Mouse (Mus musculus): ENCODE data around the gene B3gntl1. TPM values are rescaled to one million over a fixed set of nuclear protein-coding genes. Genes with fewer than 3 reads are reported as not detected.

The B3gntl1 gene
- total RNA-seq, 1 experiment from 2014 or later, result 16.2 TPM

DNA sequence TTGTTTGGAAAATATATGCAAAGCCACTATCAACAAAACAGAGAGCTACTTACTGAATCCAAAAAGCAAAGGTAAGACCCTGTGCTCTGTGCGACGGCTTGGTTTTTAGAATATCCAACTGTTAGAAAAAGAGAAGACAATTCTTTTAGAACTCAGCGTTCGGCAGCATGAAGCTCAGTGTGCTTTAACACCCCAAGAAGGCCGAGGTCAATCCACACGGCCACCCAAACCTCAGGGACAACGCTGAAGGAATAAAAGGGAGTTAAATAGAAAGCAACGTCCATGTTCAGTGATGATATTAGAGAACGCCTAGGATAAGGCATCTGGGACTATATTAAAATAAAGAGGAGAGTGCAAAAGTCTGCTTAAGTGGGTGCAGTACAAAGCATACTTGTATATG, 21.4 kb downstream of the B3gntl1 start:
- no peak for ATAC-seq (replicated peaks; ENCODE audit: low read depth, poor library complexity, severe bottlenecking)

DNA sequence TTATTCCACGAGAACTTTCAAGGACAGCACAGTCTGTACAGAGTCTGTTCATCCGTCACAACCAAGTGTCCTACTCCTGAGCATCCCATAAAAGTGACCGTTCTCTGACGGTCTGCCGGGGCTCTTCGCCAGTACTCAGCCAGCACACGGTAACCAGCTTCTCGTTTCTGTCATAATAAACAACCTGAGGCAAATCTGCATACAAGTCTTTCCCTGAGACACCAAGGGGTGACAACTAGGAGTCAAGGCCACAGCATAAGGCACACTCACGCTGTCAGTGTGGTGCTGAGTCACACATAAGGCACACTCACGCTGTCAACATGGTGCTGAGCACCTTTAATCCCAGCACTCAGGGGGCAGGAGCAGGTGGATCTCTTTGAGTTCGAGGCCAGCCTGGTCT, 22.3 kb downstream of the B3gntl1 start:
- ATAC-seq (replicated peaks; ENCODE audit: low read depth, poor library complexity, severe bottlenecking), result no peak

DNA sequence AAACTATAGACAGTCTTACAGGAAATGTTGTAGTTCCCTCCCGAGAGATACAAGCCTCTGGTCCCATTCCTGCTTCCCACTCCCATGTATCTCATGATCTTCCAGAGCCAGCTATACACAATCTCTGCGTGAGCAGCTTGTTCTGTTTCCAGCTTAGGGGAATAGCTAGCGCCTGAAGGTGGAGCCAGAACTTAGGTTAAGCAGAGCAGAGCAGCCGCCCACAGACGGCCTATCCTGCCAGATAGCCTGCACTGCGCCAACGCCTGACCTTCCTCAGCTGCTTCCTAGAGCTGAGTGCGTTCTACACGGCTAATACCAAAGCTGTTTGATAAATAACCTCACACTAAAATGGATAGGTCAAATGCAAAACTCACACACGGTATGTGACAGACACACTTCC, 23.1 kb downstream of the B3gntl1 start:
- 0 out of 2 replicates have a peak, but pooled peaks have one; percentile 25 for ATAC-seq (replicated peaks; ENCODE audit: low read depth, poor library complexity, severe bottlenecking)

DNA sequence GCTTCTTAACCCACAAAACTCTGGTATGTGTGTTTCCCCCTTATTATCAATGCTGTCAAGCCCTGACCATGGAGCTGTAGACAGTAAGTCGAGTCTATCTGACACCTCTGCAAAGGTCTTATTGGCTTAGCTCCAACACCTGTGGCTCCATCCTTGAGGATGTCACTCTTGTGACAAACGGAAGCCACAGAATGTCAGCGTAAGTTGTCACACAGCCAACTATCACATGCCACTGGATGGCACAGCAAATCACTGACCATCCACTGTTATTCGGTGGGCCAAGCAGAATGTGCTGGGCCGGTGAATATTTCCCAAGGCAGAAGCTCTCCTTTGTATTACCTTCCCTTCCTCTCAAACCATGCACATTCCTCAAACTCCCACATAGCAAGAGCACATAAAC, 24.8 kb downstream of the B3gntl1 start:
- ATAC-seq (replicated peaks; ENCODE audit: low read depth, poor library complexity, severe bottlenecking), result no peak

DNA sequence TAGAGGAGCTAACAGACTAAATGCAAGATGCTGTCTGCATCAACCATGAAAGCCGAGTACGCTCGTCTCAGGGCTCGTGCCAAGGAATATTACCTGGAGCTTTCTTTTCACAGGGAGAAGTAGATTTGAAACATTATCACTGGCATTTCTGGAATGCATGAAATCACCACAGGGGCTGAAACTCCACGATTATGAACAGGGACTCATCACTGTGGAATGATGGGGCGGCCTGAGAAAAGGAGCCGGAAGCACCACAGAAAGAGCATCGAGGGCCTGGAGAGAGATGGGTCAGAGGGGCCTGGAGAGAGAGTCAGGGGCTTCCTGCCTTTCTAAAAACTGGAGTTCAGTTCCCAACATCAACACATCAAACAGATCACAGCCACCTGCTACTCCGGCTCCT, 25.6 kb downstream of the B3gntl1 start:
- no peak for ATAC-seq (replicated peaks; ENCODE audit: low read depth, poor library complexity, severe bottlenecking)

DNA sequence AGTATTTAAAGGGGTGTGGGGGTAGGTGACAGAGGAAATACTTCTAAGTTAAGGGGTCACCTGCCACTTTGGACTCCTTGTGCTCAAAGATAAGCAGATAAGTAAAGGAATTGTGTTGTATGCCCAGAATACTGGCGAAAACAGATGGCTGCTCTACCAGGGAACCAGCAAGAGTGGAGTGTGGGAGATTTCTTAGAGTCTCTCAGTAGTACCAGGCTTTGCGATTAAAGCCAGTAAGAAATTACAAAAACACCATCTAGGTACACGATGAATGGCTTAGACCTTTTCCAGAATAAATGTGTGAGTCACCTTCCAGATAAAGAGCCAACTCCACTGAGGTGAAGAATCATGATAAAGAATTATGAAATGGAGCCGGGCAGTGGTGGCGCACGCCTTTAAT, 27.6 kb downstream of the B3gntl1 start:
- ATAC-seq (replicated peaks; ENCODE audit: low read depth, poor library complexity, severe bottlenecking), result no peak

DNA sequence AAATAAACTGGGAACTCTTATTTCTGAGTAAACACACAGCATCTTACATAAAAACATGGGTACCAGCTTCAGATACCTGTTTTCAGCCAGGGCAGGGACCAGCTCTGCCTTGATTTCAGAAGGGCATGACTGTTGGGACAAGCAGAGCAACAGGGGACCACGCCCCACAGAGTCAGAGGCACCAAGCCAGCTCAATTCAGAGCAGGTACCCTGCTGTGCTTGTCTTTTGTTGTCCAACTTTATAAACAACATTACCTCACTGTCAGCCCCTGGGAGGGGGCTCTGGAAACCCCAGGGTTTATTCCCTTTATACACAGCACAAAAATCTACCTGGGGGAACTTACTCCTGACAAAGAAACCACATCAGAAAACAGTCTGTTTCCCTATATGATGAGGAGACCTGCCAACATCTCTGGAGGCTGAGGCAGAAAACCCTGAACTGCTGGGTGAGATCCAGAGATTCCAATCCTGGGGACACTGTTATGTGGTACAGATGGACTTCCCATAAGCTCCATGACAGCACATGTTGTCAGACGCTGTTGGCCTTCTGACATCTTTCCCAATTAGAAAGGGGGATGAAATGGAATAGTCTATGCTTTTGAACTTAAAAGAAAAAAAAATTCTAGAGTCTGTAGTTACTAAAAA, 31.3 kb downstream of the B3gntl1 start:
- ATAC-seq (replicated peaks; ENCODE audit: low read depth, poor library complexity, severe bottlenecking), result no peak

DNA sequence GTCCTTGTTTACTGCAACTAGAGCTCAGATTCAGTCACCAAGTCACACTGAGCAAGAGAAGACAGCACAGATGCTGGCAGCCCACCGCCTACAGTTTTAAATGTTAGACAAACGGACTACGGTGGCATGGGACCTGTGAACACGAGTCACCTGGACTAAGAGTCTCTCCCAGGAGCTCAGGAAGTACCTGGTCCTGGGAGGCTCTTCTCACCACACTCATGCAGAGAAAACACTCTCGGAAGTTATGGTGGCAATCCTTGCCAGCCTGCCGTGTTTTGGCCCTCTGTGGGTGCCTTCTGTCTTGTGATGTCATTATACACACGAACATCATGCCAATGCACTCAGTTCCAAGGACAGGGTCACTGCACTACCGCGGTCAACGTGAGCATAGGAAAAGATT, 36.3 kb downstream of the B3gntl1 start:
- no peak for ATAC-seq (replicated peaks; ENCODE audit: low read depth, poor library complexity, severe bottlenecking)

DNA sequence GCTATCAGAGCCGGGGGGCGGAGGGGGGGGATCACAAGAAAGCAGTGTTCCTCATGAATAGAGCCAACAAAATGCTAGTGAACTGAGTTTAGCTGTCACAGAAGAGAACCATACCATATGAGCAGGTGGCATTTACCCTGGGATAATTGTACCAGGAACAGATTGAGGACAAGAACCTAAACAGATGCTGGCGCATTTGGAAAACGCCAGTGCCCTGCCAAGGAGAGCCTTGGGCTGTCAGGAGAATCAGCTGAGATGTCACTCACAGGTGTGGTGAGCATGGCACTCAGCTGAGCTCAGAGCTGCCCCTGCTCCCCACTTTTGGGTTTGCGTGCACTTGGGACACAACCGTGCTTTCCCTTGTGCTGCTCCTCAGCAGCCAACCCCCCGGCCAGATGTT, 41.5 kb downstream of the B3gntl1 start:
- no peak for ATAC-seq (replicated peaks; ENCODE audit: low read depth, poor library complexity, severe bottlenecking)

DNA sequence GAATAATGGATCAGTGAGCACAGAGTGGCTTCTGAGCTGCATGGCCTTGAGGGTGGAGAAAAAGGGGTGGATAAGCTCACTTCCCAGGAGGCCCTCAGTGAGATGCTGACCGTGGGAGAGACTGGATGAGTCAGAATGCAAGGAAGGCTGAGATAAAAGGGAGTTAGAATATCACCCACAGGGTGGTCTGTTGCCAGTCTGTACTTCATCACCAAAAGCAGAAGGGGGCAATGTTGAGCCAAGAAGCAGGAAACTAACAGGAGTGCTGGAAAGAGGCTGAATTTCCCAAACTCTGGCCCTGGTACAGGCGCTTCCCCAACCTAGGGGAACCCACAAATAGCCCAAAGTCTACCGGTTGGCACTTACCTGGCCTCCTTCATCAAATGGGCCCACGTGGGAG, 42.5 kb downstream of the B3gntl1 start:
- ATAC-seq (replicated peaks; ENCODE audit: low read depth, poor library complexity, severe bottlenecking), result 0 out of 2 replicates have a peak, but pooled peaks have one; percentile 39

DNA sequence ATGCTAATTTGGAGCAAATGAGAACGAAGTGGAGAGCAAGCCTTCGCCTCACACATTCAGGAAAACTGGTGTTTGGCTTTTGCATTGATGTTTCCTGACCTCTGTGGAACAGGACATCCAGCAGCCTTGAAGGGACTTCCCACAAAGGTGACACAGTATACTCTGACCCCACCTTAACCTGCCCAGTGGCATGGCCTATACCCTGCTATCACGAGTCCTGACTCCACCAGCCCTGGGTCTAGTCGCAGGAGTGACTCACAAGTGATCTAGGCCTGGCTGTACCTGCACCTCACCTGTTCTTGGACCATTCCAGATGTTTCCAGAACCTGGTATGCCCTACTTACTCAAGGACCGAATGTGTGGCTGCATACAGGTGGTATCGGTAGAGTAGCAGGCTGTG, 43.4 kb downstream of the B3gntl1 start:
- ATAC-seq (replicated peaks; ENCODE audit: low read depth, poor library complexity, severe bottlenecking), result no peak

DNA sequence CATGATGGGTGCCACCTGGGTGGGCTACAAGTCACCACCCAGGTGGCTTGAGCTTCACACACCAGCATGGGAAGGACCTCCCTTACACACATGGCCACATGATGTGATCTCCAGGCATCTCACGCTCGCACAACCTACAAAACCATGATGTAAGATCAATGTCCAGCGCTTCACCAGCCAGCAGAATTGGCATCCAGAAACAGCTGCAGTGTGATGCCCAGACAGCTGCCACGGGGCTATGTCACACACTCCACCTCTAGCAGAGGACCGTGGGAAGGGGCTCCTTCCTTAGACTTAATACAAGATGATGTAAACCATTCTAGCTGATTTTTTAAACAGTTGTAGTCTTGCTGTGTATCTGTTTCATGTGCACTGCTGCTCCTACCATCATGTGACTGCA, 45.4 kb downstream of the B3gntl1 start:
- ATAC-seq (replicated peaks; ENCODE audit: low read depth, poor library complexity, severe bottlenecking), result no peak

DNA sequence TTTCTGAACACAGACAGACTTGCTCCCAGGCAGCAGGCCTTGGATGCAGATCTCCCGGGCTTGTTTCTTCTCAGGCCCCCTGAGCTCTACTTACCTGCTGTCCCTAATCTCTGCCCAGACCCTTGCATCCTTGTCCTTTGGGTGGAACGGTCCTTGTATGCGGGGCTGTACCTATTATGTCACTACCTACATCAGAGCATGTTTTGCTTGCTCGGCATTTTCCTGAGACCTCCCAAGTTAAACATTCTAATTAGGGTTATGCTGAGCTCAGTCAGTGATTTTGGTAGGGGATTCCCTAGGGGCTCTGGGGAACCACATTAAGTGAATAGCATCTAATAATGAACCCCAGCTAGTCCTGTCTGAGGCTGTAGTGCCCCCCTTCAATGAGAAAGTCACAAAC, 47.9 kb downstream of the B3gntl1 start:
- ATAC-seq (replicated peaks; ENCODE audit: low read depth, poor library complexity, severe bottlenecking), result no peak

DNA sequence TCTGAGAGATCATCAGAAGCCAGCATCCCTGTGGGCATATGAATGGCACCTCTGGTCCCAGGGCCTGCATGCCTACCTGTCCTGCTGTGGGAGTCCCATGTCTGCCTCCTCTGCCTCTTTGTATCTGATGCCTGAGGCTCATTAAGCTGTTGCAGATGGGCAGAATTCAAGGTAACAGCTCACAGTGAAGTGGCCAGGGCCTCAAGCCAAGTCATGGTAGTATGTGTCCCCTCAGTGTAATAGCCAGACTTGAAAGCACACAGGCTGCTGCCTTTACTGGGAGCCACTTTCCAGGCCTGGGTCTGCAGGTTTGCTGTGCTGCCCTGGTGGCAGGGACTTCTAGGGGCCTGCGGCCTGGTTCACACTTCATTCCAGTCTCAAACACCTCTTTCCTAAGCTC, 55.6 kb downstream of the B3gntl1 start:
- ATAC-seq (replicated peaks; ENCODE audit: low read depth, poor library complexity, severe bottlenecking), result no peak

DNA sequence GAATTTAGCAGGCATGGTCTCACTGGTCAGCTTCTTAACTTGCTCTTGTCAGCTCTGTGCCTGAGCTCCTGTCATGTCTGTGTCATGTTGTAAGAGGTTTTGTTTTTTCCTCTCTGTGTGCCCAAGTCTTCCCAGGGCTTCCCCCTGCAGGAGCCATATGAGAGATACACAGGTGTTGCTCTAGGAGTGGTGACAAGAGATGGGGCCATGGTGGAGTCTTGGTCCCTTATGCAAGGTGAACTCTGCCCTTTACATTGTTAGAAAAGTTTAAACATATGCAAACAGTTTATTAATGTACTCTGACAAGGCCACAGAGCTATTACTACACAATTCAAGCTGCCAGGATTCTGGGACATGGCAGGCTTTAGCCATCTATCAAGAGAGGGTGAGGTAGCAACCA, 56.5 kb downstream of the B3gntl1 start:
- no peak for ATAC-seq (replicated peaks; ENCODE audit: low read depth, poor library complexity, severe bottlenecking)

DNA sequence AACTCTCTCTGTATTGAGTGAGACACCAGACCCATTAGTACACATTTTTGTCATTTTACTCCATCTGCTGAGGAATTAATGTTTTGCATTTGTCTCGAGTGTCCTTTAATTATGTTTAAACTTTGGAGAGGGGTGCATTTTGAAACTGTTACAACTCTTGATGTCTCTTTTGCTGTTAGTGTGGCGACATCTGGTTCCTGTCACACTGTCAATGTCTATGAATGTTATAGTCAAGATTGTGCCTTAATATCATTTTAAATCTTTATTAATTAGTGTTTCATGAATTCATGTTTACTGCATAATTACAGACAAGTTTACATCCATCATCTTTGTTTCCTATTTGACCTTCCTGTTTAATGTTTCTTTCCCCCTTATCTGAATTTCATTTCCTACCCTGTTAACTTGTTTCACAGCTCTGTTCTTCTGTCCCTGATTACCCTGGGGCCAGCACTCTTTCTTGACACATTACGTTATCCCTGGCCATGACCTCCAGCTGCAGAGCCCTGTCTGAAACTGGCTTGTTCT, 56.9 kb downstream of the B3gntl1 start:
- ATAC-seq (replicated peaks; ENCODE audit: low read depth, poor library complexity, severe bottlenecking), result no peak

DNA sequence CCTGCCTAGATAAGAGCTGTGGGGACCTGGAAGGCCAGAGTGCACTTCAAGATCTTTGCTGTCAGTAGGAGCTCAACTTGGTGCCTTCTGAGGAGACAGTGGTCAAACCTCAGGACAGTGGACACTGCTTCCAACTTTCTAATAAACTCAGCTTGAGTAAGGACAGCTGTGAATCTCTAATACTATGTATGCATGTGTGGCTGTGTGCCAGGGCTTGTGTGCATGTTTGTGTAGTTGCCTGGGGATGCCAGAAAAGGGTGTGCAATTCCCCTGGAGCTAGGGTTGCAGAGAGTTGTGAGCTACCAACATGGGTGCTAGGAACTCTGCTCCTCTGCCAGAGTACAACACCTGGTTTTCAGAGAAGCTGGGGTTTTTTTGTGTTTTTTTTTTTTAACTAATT, 62.0 kb downstream of the B3gntl1 start:
- ATAC-seq (replicated peaks; ENCODE audit: low read depth, poor library complexity, severe bottlenecking), result no peak

DNA sequence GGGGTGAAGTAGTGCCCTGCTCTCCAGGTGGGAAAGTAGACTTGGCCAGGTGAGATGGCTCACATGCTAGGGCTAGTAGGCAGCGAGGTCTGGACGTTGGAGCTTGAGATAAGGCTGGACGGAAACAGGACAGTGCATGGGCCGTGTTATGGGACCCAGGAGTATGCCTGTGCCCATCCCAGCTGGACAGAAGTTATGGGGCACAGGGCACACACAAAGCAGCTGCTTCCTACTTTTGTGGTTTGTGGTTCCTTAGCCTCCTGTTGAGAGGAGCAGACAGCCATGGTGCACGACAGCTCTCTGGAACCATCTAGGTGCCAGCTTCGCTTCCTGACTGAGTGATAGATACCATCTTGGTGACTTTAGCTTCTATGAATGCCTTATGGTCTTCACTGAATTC, 67.3 kb downstream of the B3gntl1 start:
- peak; percentile 80 for ATAC-seq (replicated peaks; ENCODE audit: low read depth, poor library complexity, severe bottlenecking)

DNA sequence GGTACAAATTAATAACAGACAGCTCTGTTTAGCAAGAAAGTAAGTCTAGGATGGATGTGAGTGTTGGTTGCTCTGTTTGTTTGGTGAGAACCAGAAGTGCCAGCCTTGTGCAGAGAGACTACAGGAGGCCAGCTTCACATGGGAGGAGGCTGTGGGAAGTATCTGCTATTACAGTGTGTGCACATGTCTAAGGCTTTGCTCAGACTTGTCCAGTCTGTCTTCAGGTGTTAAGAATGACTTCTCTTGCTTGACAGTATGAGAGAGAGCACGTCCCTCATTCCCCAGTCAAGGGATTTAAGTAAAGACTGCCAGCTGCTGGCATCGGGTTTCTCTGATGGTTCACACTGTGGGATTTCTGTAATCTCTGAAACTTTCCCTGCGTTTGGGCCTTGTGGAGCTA, 71.5 kb downstream of the B3gntl1 start:
- no peak for ATAC-seq (replicated peaks; ENCODE audit: low read depth, poor library complexity, severe bottlenecking)

DNA sequence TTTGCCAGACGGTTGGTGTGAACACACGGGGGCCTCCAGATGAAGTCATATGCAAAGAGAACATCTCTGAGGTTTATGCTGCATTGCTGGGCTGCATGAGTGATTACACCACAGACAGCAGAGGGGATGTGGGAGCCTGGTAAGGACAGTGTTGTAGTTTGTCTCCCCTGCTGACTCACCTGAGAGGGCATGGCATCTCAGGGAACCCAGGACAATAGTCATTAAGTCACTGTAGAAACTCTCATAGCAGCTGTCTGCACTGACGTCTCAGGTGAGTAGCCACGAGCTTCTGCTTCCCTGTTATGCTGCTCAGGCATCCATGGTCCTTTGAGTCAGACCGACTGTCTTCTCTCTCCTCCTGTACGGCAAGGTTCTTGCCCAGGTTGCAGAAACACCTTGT, 75.7 kb downstream of the B3gntl1 start:
- no peak for ATAC-seq (replicated peaks; ENCODE audit: low read depth, poor library complexity, severe bottlenecking)

DNA sequence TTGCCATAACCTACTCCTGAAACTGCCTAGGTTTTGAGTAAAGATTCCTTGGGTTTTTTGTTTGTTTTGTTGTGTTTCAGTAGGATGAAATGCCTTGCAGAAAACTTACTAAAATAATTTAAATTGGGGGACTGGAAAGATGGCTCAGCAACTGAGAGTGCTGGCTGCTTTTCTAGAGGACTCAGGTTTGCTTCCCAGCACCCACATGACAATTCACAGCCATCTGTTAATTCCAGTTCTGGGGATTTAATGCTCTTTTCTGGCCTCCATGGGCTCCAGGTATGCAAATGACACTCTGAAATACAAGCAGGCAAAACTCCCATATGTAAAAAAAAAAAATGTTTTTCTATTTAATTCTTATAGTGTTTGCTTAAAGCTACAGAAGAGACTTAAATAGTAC, 91.1 kb downstream of the B3gntl1 start:
- ATAC-seq (replicated peaks; ENCODE audit: low read depth, poor library complexity, severe bottlenecking), result no peak
